Mouse (Mus musculus): Measurements from ENCODE around the gene Sfmbt1. TPM values are rescaled to one million over a fixed set of nuclear protein-coding genes. Genes with fewer than 3 reads are reported as not detected.
A peak's percentile ranks its signal among the peaks of the same experiment; 100 is the strongest.

The Sfmbt1 gene
- polyA plus RNA-seq, 1 experiment from 2014 or later: 21.9 TPM

DNA sequence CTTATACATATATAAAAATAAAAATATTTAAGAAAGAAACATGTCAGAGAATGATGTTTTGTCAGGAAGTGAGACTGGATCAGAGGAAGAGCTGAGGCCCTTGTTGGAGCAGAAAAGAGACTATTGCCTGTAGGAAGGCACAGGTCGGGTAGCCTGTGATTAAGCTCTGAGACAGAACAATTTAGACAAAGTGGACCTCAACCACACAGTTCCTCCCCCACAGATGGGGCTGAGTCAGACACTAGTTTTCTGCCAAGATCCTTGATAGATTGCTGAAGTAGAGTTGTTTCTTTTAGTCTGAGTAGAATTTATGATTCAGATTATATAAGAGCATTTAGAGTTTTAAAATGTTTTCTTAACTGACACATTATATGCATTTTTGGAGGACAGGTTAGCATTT is 74.8 kb downstream of the Sfmbt1 start:
- no peaks in the 10 kb centered on the region for H3K4me1 ChIP-seq
- no peak overlapping the region for H3K9ac ChIP-seq
- H3K36me3 ChIP-seq (replicated peaks): peaks cover 18% of the 10 kb centered on the region; the same call in 1 of the 2 replicates
- no peaks in the 10 kb centered on the region for H3K27me3 ChIP-seq (replicated peaks)
- no peaks in the 10 kb centered on the region for H3K9me3 ChIP-seq
- no peak overlapping the region for H3K4me3 ChIP-seq
- no peak overlapping the region for H3K27ac ChIP-seq
- WGBS: 62% methylated on average over 1 of the region's 1 CpGs
- no peak for ATAC-seq (replicated peaks)
- H3K4me2 ChIP-seq: no peak overlapping the region

DNA sequence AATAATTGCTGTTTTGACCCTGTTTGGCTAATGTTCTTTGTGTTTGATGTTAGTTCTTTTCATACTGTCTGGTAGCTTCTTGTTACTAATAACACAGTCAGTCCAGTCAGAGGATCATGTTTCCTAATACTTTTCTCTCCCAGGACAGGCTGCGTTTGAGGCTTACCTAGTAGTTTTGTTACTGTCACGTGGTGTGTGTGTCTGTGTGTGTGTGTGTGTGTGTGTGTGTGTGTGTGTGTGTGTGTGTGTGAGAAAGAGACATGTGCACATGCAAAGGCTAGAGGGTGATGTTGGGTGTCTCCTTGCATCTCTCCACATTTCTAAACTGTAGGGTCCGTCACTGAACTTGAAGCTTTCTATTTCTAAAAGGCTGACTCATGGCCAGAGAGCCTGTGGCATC is 78.2 kb downstream of the Sfmbt1 start:
- H3K36me3 ChIP-seq (replicated peaks): peaks cover 6% of the 10 kb centered on the region; the same call in 1 of the 2 replicates
- ATAC-seq (replicated peaks): no peak
- H3K4me1 ChIP-seq: no peaks in the 10 kb centered on the region
- no peak overlapping the region for H3K27ac ChIP-seq
- no peak overlapping the region for H3K4me3 ChIP-seq
- 88% methylated on average over 3 of the region's 3 CpGs for WGBS
- no peaks in the 10 kb centered on the region for H3K9me3 ChIP-seq
- H3K27me3 ChIP-seq (replicated peaks): no peaks in the 10 kb centered on the region
- no peak overlapping the region for H3K9ac ChIP-seq
- H3K4me2 ChIP-seq: no peak overlapping the region

- ATAC-seq (replicated peaks): no peak
These were observed 87.1 kb downstream of the Sfmbt1 start for GRCm38 (mm10) chr14:30801756-30802155.

GRCm38 (mm10) chr14:30821136-30821535 is 106.5 kb downstream of the Sfmbt1 start:
- Histone ChIP-seq H3K27me3 (replicated peaks) (no peaks in the 10 kb centered on the region), H3K9ac (no peak overlapping the region), H3K36me3 (replicated peaks) (peaks cover 18% of the 10 kb centered on the region; the same call in 1 of the 2 replicates), H3K4me2 (no peak overlapping the region), H3K27ac (no peak overlapping the region), H3K4me1 (peaks cover 7% of the 10 kb centered on the region), H3K4me3 (no peak overlapping the region), H3K9me3 (no peaks in the 10 kb centered on the region)
- WGBS: 84% methylated on average over 3 of the region's 3 CpGs
- ATAC-seq (replicated peaks): no peak

More at GRCm38 (mm10) chr14:30801756-30802155, 87.1 kb downstream of the Sfmbt1 start:
- peaks cover 14% of the 10 kb centered on the region; the same call in 1 of the 2 replicates for H3K36me3 ChIP-seq (replicated peaks)
- no peaks in the 10 kb centered on the region for H3K27me3 ChIP-seq (replicated peaks)
- 94% methylated on average over 2 of the region's 2 CpGs for WGBS
- no peak overlapping the region for H3K9ac ChIP-seq
- no peaks in the 10 kb centered on the region for H3K9me3 ChIP-seq
- no peak overlapping the region for H3K4me2 ChIP-seq
- no peaks in the 10 kb centered on the region for H3K4me1 ChIP-seq
- H3K4me3 ChIP-seq: no peak overlapping the region
- H3K27ac ChIP-seq: no peak overlapping the region

DNA sequence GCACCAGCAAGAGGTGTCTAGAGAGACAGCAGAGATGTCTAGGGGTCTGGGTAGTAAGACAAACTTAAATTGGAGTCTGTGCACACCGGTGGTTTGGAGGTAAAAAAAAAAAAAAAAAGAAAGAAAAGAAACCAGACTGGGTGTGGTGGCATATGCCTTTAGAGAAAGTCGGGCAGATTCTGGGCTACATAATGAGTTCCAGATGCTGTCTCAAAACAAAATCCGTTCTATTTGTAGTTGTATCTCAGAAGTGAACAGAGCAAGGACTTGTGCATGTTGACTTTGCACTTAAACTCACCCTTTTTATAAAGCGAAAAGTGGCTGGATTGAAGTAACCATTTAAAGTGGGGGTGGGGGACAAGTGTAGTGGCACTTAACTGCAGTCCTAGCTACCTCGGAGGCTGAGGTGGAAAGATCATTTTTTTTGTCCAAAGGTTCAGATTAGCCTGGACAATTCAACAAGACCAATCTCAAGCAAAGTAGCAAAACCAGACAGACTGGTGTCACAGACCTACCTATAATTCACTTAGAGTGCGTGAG is 109.9 kb downstream of the Sfmbt1 start:
- H3K27me3 ChIP-seq (replicated peaks): no peaks in the 10 kb centered on the region
- peaks cover 27% of the 10 kb centered on the region for H3K4me1 ChIP-seq
- no peak overlapping the region for H3K4me3 ChIP-seq
- WGBS: 78% methylated on average over 6 of the region's 6 CpGs
- no peak overlapping the region for H3K9ac ChIP-seq
- H3K9me3 ChIP-seq: no peaks in the 10 kb centered on the region
- H3K36me3 ChIP-seq (replicated peaks): 0 out of 2 replicates have a peak, but pooled peaks cover 2% of the 10 kb centered on the region
- no peak overlapping the region for H3K27ac ChIP-seq
- no peak overlapping the region for H3K4me2 ChIP-seq
- no peak for ATAC-seq (replicated peaks)

- peak overlapping the region; percentile 93 for H3K9ac ChIP-seq
- ATAC-seq (replicated peaks): peak; percentile 40; the same call in 1 of the 2 replicates
- peak overlapping the region; percentile 96 for H3K4me3 ChIP-seq
- H3K4me1 ChIP-seq: peaks cover 27% of the 10 kb centered on the region
- H3K27ac ChIP-seq: peak overlapping the region; percentile 80; the same call in 1 of the 2 replicates
- H3K36me3 ChIP-seq (replicated peaks): no peaks in the 10 kb centered on the region
- H3K9me3 ChIP-seq: no peaks in the 10 kb centered on the region
- WGBS: 30% methylated on average over 5 of the region's 5 CpGs
- H3K27me3 ChIP-seq (replicated peaks): no peaks in the 10 kb centered on the region
- H3K4me2 ChIP-seq: peak overlapping the region; percentile 86
These were observed 110.4 kb downstream of the Sfmbt1 start for GRCm38 (mm10) chr14:30825021-30825475.

- H3K9ac ChIP-seq: peak within 1 kb of the TSS; percentile 93
- under 1% methylated on average over 63 of the region's 68 CpGs for WGBS
These were observed 111.0 kb downstream of the Sfmbt1 start, which contains the start of gene Tmem110 for GRCm38 (mm10) chr14:30825476-30826131. TSS of gene Tmem110 (plus strand) at chr14:30825590.

GRCm38 (mm10) chr14:30826174-30827140 is 111.8 kb downstream of the Sfmbt1 start:
- peaks cover 27% of the 10 kb centered on the region for H3K4me1 ChIP-seq
- 18% methylated on average over 17 of the region's 17 CpGs for WGBS

More at GRCm38 (mm10) chr14:30825476-30826131, 111.0 kb downstream of the Sfmbt1 start, which contains the start of gene Tmem110:
- Histone ChIP-seq H3K27ac (peak within 1 kb of the TSS; percentile 80), H3K9me3 (no peaks in the 10 kb centered on the region), H3K4me2 (peak within 1 kb of the TSS; percentile 86), H3K27me3 (replicated peaks) (no peaks in the 10 kb centered on the region), H3K4me1 (peaks cover 27% of the 10 kb centered on the region), H3K36me3 (replicated peaks) (no peaks in the 10 kb centered on the region), H3K4me3 (peak within 1 kb of the TSS; percentile 96)
- peak; percentile 98 for ATAC-seq (replicated peaks)

DNA sequence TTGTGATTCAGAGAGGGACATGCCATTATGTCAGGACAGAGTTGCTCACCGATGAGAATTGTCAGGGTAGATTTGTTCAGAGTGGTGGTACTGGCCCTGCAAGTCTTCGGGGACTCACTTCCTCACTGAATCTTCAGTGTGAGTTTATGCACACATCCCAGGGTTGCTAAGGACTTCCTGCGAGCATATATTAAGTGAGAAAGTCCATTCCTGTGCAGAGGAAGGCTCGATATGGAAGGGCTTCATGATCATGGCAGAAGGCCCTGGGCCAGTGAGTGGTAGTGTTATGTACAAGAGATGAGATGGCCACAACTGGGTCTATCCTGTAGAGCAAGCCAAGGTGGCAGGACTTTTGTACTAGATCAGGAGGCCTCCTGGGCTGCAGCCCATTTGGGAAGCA is 112.8 kb downstream of the Sfmbt1 start:
- ATAC-seq (replicated peaks): no peak
- 79% methylated on average over 4 of the region's 4 CpGs for WGBS
- Histone ChIP-seq H3K27ac (no peak overlapping the region), H3K9ac (no peak overlapping the region), H3K36me3 (replicated peaks) (no peaks in the 10 kb centered on the region), H3K4me2 (no peak overlapping the region), H3K4me3 (no peak overlapping the region), H3K27me3 (replicated peaks) (no peaks in the 10 kb centered on the region), H3K9me3 (no peaks in the 10 kb centered on the region), H3K4me1 (peaks cover 27% of the 10 kb centered on the region)

More at GRCm38 (mm10) chr14:30826174-30827140, 111.8 kb downstream of the Sfmbt1 start:
- no peaks in the 10 kb centered on the region for H3K36me3 ChIP-seq (replicated peaks)
- peak overlapping the region; percentile 96 for H3K4me3 ChIP-seq
- H3K27me3 ChIP-seq (replicated peaks): no peaks in the 10 kb centered on the region
- H3K9me3 ChIP-seq: no peaks in the 10 kb centered on the region
- peak; percentile 50 for ATAC-seq (replicated peaks)
- H3K27ac ChIP-seq: peak overlapping the region; percentile 80; the same call in 1 of the 2 replicates
- peak overlapping the region; percentile 93 for H3K9ac ChIP-seq
- peak overlapping the region; percentile 86 for H3K4me2 ChIP-seq

GRCm38 (mm10) chr14:30828077-30828476 is 113.4 kb downstream of the Sfmbt1 start:
- H3K9ac ChIP-seq: no peak overlapping the region
- no peak overlapping the region for H3K4me2 ChIP-seq
- H3K4me3 ChIP-seq: no peak overlapping the region
- H3K9me3 ChIP-seq: no peaks in the 10 kb centered on the region
- H3K27me3 ChIP-seq (replicated peaks): no peaks in the 10 kb centered on the region
- 94% methylated on average over 4 of the region's 4 CpGs for WGBS
- ATAC-seq (replicated peaks): no peak
- H3K36me3 ChIP-seq (replicated peaks): no peaks in the 10 kb centered on the region
- H3K27ac ChIP-seq: no peak overlapping the region
- H3K4me1 ChIP-seq: peaks cover 27% of the 10 kb centered on the region

DNA sequence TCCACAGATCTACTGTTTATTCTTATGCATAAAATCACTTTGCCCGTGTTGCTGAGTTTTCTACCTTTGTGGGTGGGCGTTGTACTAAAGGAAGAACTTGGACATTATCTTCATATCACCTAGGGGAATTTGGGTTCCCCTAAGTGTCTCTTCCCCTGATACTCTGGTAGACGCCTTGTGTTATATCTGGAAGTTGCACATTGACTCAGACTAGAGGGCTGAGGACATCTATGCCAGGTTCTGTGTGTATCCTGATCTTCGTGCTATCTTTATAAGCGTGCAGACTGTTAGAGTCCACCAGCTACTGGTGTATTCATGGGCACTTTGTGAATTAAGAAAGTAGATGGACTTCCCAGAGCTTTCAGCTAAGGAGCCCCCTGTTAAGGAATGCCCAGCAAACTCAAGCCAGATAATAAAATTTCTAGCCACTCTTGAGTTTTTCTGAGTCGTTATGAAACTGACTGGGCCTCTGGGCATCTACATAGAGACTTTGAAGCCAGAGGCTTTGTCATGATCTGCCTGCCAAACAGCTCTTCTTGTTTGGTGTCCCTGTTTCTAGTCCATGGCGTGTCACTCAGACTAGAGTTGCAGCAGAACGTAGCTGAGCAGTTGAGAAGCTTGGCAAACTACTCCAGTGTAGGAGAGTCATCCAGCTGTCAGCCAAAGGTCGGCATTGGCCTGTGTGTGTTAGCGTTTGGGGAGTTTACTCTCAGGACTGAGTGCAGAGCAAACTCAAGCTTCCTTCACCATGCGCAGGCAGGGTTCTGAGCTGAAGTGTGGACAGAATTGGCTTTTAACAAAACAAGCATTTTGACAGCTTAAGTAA is 114.2 kb downstream of the Sfmbt1 start:
- no peak overlapping the region for H3K9ac ChIP-seq
- no peak overlapping the region for H3K4me3 ChIP-seq
- H3K27ac ChIP-seq: no peak overlapping the region
- no peak overlapping the region for H3K4me2 ChIP-seq
- ATAC-seq (replicated peaks): no peak
- H3K9me3 ChIP-seq: no peaks in the 10 kb centered on the region
- 87% methylated on average over 11 of the region's 11 CpGs for WGBS
- H3K4me1 ChIP-seq: peaks cover 27% of the 10 kb centered on the region
- H3K36me3 ChIP-seq (replicated peaks): no peaks in the 10 kb centered on the region
- H3K27me3 ChIP-seq (replicated peaks): no peaks in the 10 kb centered on the region

All from midbrain, embryonic 15.5 days (tissue).